Mouse (Mus musculus): Measurements from ENCODE around the gene Asap3.

DNA sequence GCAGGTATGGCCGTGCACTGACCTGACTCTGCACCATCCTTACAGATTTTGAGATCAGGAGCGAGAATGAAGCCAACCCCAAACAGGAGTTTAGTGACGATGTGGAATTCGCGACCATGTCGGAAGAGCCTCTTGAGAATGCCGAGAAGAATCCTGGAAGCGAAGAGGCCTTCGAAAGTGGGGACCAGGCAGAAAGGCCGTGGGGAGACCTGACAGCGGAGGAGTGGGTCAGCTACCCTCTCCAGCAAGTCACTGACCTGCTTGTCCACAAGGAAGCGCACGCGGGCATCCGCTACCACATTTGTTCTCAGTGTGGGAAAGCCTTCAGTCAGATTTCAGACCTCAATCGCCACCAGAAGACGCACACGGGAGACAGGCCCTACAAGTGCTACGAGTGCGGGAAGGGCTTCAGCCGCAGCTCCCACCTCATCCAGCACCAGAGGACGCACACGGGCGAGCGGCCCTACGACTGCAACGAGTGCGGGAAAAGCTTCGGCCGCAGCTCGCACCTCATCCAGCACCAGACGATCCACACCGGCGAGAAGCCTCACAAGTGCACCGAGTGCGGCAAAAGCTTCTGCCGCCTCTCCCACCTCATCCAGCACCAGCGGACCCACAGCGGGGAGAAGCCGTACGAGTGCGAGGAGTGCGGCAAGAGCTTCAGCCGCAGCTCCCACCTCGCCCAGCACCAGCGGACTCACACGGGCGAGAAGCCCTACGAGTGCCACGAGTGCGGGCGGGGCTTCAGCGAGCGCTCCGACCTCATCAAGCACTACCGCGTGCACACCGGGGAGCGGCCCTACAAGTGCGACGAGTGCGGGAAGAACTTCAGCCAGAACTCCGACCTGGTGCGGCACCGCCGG, 84.0 kb downstream of the Asap3 start:
- TF ChIP-seq CTCF (IDR thresholded peaks at IDR 0.05; ENCODE audit: insufficient read depth, low read length) (no peak), POLR2A (IDR thresholded peaks at IDR 0.05; ENCODE audit: borderline replicate concordance, extremely low read depth, low read depth, low read length) (no peak)
